Mouse (Mus musculus): ENCODE data around the gene Stil. TPM values are rescaled to one million over a fixed set of nuclear protein-coding genes. Genes with fewer than 3 reads are reported as not detected.
A peak's percentile ranks its signal among the peaks of the same experiment; 100 is the strongest.
"Not testable (repeated sequence)": the region's sequence is repeated elsewhere in the genome, so short reads cannot be mapped to it uniquely, and the experiment has no call there.

Gene Stil
- total RNA-seq (2021) (under 1 TPM in 1 of 2 experiments, not detected in 1; 0.36 TPM), polyA plus RNA-seq (2012; rRNA removed) (0.08 and 0.12 TPM in 2 replicates)
- long read RNA-seq: 0 reads

- H3K4me3 ChIP-seq: peak within 1 kb of the TSS; percentile 64
- H3K79me2 ChIP-seq (replicated peaks; ENCODE audit: control insufficient read depth, insufficient read depth, low read length): no peaks in the 10 kb centered on the region
- DNase-seq: peak; percentile 96 to 97
- peak within 1 kb of the TSS; percentile 89 for H3K27ac ChIP-seq
- H3K27me3 ChIP-seq (ENCODE audit: control insufficient read depth, insufficient read depth, low read length): no peaks in the 10 kb centered on the region
- peak within 1 kb of the TSS; percentile 66 for H3K9ac ChIP-seq (ENCODE audit: low read depth, low read length)
- intact Hi-C loops (cut with DNase I): loop anchor here (2.0 to 5.0 kb wide), 2 partner anchors 15 to 87 kb away; partner anchors contain the start of gene Pdzk1ip1
- no peaks in the 10 kb centered on the region for H3K36me3 ChIP-seq (ENCODE audit: control insufficient read depth, insufficient read depth, low read length)
- no peaks in the 10 kb centered on the region for H3K4me1 ChIP-seq (ENCODE audit: control insufficient read depth, insufficient read depth, low read length)
- TF ChIP-seq POLR2A (IDR thresholded peaks at IDR 0.05; ENCODE audit: insufficient read depth, low read depth, low read length): peak; percentile 92
- peak; percentile 48 for TF ChIP-seq CTCF (IDR thresholded peaks at IDR 0.05)
- TF ChIP-seq EP300 (IDR thresholded peaks at IDR 0.05; ENCODE audit: insufficient read depth, low read depth, low read length): 0 out of 2 replicates have a peak, but pooled peaks have one; percentile 64
- under 1% methylated on average over 52 of the region's 52 CpGs for WGBS
Observed at GRCm38 (mm10) chr4:114999773-115000428, at the start of gene Stil. TSS of gene Stil (plus strand) at chr4:115000159.

- Histone ChIP-seq H3K4me3 (no peak overlapping the region), H3K4me1 (ENCODE audit: control insufficient read depth, insufficient read depth, low read length) (no peaks in the 10 kb centered on the region), H3K27ac (no peak overlapping the region), H3K36me3 (ENCODE audit: control insufficient read depth, insufficient read depth, low read length) (peaks cover 1% of the 10 kb centered on the region; the same call in 1 of the 2 replicates), H3K9ac (ENCODE audit: low read depth, low read length) (no peak overlapping the region), H3K27me3 (ENCODE audit: control insufficient read depth, insufficient read depth, low read length) (no peaks in the 10 kb centered on the region), H3K79me2 (replicated peaks; ENCODE audit: control insufficient read depth, insufficient read depth, low read length) (no peaks in the 10 kb centered on the region)
- intact Hi-C loops (cut with DNase I): no loop called here
- 83% methylated on average over 3 of the region's 3 CpGs for WGBS
- no peak for DNase-seq
- TF ChIP-seq EP300 (IDR thresholded peaks at IDR 0.05; ENCODE audit: insufficient read depth, low read depth, low read length) (no peak), POLR2A (IDR thresholded peaks at IDR 0.05; ENCODE audit: insufficient read depth, low read depth, low read length) (no peak), CTCF (IDR thresholded peaks at IDR 0.05) (no peak)
Observed at GRCm38 (mm10) chr4:114953172-114953571, 46.8 kb upstream of the Stil start.

GRCm38 (mm10) chr4:114957403-114957802 is 42.6 kb upstream of the Stil start:
- Histone ChIP-seq H3K36me3 (ENCODE audit: control insufficient read depth, insufficient read depth, low read length) (peaks cover 4% of the 10 kb centered on the region; the same call in 1 of the 2 replicates), H3K4me3 (no peak overlapping the region), H3K79me2 (replicated peaks; ENCODE audit: control insufficient read depth, insufficient read depth, low read length) (no peaks in the 10 kb centered on the region), H3K4me1 (ENCODE audit: control insufficient read depth, insufficient read depth, low read length) (no peaks in the 10 kb centered on the region), H3K9ac (ENCODE audit: low read depth, low read length) (no peak overlapping the region), H3K27ac (no peak overlapping the region), H3K27me3 (ENCODE audit: control insufficient read depth, insufficient read depth, low read length) (no peaks in the 10 kb centered on the region)
- intact Hi-C loops (cut with DNase I): no loop called here
- TF ChIP-seq EP300 (IDR thresholded peaks at IDR 0.05; ENCODE audit: insufficient read depth, low read depth, low read length): no peak
- no peak for TF ChIP-seq POLR2A (IDR thresholded peaks at IDR 0.05; ENCODE audit: insufficient read depth, low read depth, low read length)
- no peak for TF ChIP-seq CTCF (IDR thresholded peaks at IDR 0.05)
- no peak for DNase-seq

- Histone ChIP-seq H3K27me3 (ENCODE audit: control insufficient read depth, insufficient read depth, low read length) (no peaks in the 10 kb centered on the region), H3K4me1 (ENCODE audit: control insufficient read depth, insufficient read depth, low read length) (no peaks in the 10 kb centered on the region), H3K36me3 (ENCODE audit: control insufficient read depth, insufficient read depth, low read length) (peaks cover 4% of the 10 kb centered on the region; the same call in 1 of the 2 replicates), H3K27ac (no peak overlapping the region), H3K9ac (ENCODE audit: low read depth, low read length) (no peak overlapping the region), H3K79me2 (replicated peaks; ENCODE audit: control insufficient read depth, insufficient read depth, low read length) (no peaks in the 10 kb centered on the region), H3K4me3 (no peak overlapping the region)
- WGBS: 53% methylated on average over 2 of the region's 2 CpGs
- TF ChIP-seq CTCF (IDR thresholded peaks at IDR 0.05): no peak
- TF ChIP-seq POLR2A (IDR thresholded peaks at IDR 0.05; ENCODE audit: insufficient read depth, low read depth, low read length): no peak
- no peak for TF ChIP-seq EP300 (IDR thresholded peaks at IDR 0.05; ENCODE audit: insufficient read depth, low read depth, low read length)
- no peak for DNase-seq
- intact Hi-C loops (cut with DNase I): no loop called here
Observed at GRCm38 (mm10) chr4:114958231-114958630, 41.7 kb upstream of the Stil start.

GRCm38 (mm10) chr4:114958786-114959185 is 41.2 kb upstream of the Stil start:
- H3K36me3 ChIP-seq (ENCODE audit: control insufficient read depth, insufficient read depth, low read length): peaks cover 4% of the 10 kb centered on the region; the same call in 1 of the 2 replicates
- no peak overlapping the region for H3K9ac ChIP-seq (ENCODE audit: low read depth, low read length)
- TF ChIP-seq POLR2A (IDR thresholded peaks at IDR 0.05; ENCODE audit: insufficient read depth, low read depth, low read length) (no peak), CTCF (IDR thresholded peaks at IDR 0.05) (no peak), EP300 (IDR thresholded peaks at IDR 0.05; ENCODE audit: insufficient read depth, low read depth, low read length) (no peak)
- intact Hi-C loops (cut with DNase I): no loop called here
- H3K4me3 ChIP-seq: no peak overlapping the region
- WGBS: 69% methylated on average over 4 of the region's 4 CpGs
- H3K79me2 ChIP-seq (replicated peaks; ENCODE audit: control insufficient read depth, insufficient read depth, low read length): no peaks in the 10 kb centered on the region
- H3K27me3 ChIP-seq (ENCODE audit: control insufficient read depth, insufficient read depth, low read length): no peaks in the 10 kb centered on the region
- no peaks in the 10 kb centered on the region for H3K4me1 ChIP-seq (ENCODE audit: control insufficient read depth, insufficient read depth, low read length)
- DNase-seq: no peak
- no peak overlapping the region for H3K27ac ChIP-seq

- Histone ChIP-seq H3K27me3 (ENCODE audit: control insufficient read depth, insufficient read depth, low read length) (no peaks in the 10 kb centered on the region), H3K27ac (no peak overlapping the region), H3K9ac (ENCODE audit: low read depth, low read length) (no peak overlapping the region), H3K4me3 (no peak overlapping the region), H3K36me3 (ENCODE audit: control insufficient read depth, insufficient read depth, low read length) (peaks cover 4% of the 10 kb centered on the region; the same call in 1 of the 2 replicates), H3K79me2 (replicated peaks; ENCODE audit: control insufficient read depth, insufficient read depth, low read length) (no peaks in the 10 kb centered on the region), H3K4me1 (ENCODE audit: control insufficient read depth, insufficient read depth, low read length) (no peaks in the 10 kb centered on the region)
- DNase-seq: no peak
- no peak for TF ChIP-seq CTCF (IDR thresholded peaks at IDR 0.05)
- TF ChIP-seq POLR2A (IDR thresholded peaks at IDR 0.05; ENCODE audit: insufficient read depth, low read depth, low read length): no peak
- TF ChIP-seq EP300 (IDR thresholded peaks at IDR 0.05; ENCODE audit: insufficient read depth, low read depth, low read length): no peak
- intact Hi-C loops (cut with DNase I): no loop called here
- WGBS: 84% methylated on average over 2 of the region's 2 CpGs
Observed at GRCm38 (mm10) chr4:114959533-114959932, 40.4 kb upstream of the Stil start.

GRCm38 (mm10) chr4:114960881-114961280 is 39.1 kb upstream of the Stil start:
- H3K4me1 ChIP-seq (ENCODE audit: control insufficient read depth, insufficient read depth, low read length); H3K27me3 ChIP-seq (ENCODE audit: control insufficient read depth, insufficient read depth, low read length); H3K9ac ChIP-seq (ENCODE audit: low read depth, low read length); H3K36me3 ChIP-seq (ENCODE audit: control insufficient read depth, insufficient read depth, low read length); H3K27ac ChIP-seq; intact Hi-C loops (cut with DNase I); H3K4me3 ChIP-seq; H3K79me2 ChIP-seq (replicated peaks; ENCODE audit: control insufficient read depth, insufficient read depth, low read length); DNase-seq: not testable (repeated sequence)
- 65% methylated on average over 2 of the region's 2 CpGs for WGBS
